Mouse (Mus musculus) lung, postnatal 0 days (tissue): ENCODE results near the gene Arhgap35.

ENCODE experiments used
- CTCF ChIP-seq: IDR thresholded peaks from 2 replicates; pipeline ENCODE4 v1.5.1; 2016; ENCODE audit warnings: antibody characterized with exemption, mild to moderate bottlenecking
- EP300 ChIP-seq: IDR thresholded peaks from 2 replicates; pipeline ENCODE4 v1.6.1; 2016; ENCODE audit warnings: antibody characterized with exemption, mild to moderate bottlenecking, control low read depth

DNA sequence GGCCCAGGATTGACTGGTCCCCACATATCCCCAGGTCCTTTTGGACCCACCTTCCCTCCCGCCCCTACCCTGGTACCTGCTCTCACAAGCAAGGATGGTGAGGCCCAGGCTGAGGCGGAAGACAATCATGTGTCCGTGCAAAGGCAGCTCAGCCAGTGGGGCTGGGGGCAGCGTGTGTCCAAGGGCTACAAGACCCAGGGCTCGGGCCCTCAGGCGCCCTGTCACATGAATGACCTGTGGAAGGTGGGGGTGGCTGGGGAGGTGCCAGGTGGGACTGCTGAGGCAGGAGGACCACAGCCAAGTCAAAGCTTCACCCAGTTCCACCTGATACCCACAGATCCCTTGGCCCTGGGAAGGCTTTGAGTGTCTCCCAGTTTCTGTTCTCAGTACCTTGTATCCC lies 153.1 kb downstream of the Arhgap35 start:
- TF ChIP-seq CTCF (no peak), EP300 (no peak)
